Mouse (Mus musculus) large intestine, adult 2 months (tissue): ENCODE results near the gene Dag1. TPM values are rescaled to one million over a fixed set of nuclear protein-coding genes. Genes with fewer than 3 reads are reported as not detected.
"Not testable (repeated sequence)": the region's sequence is repeated elsewhere in the genome, so short reads cannot be mapped to it uniquely, and the experiment has no call there.

Experiments used
- DNase-seq: peaks from one replicate; pipeline ENCODE4 v3.0.0-alpha.2; 2012; ENCODE audit warnings: low read depth, low spot score
- WGBS: fragments of 180-500 bp; shearing (Covaris S2); methylation state at CpG from one replicate; pipeline ENCODE4 v1.1.7; 2018; 5-methylcytosine and 5-hydroxymethylcytosine counted together
- polyA plus RNA-seq: library from polyadenylated mRNA; depleted of rRNA; stranded (reverse); fragments of >200 nt; gene quantifications from 2 replicates; pipeline ENCODE4 v1.2.3, GENCODE M21; 2012

Dag1 gene
- polyA plus RNA-seq, 1 experiment, result 33.9 TPM

- 52% methylated on average over 6 of the region's 6 CpGs for WGBS
- no peak for DNase-seq
These were observed 11.5 kb upstream of the Dag1 start for GRCm38 (mm10) chr9:108275331-108275659.

- 41% methylated on average over 5 of the region's 5 CpGs for WGBS
- no peak for DNase-seq
These were observed 10.9 kb upstream of the Dag1 start for GRCm38 (mm10) chr9:108274476-108275330.

DNA sequence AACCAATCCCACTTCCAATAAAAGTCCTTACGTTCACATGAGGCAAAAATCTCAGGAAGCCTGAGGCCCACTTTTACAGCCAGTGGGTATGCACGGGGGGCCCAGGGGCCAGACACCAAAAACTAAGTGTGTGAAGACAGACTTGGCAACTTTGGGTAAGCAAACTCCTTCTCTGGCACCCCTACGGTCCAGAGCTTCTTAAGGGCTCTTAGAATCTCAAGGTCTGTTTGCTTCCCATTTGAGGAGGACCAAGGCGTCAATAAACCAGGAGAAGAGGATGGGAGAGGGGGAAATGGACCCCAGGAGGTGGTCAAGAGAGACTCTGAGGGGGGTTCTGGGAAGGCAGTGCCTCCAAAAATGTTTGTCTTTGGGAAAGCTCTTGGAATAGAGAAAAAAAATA lies 9.7 kb upstream of the Dag1 start:
- DNase-seq, result no peak
- 79% methylated on average over 4 of the region's 4 CpGs for WGBS

DNA sequence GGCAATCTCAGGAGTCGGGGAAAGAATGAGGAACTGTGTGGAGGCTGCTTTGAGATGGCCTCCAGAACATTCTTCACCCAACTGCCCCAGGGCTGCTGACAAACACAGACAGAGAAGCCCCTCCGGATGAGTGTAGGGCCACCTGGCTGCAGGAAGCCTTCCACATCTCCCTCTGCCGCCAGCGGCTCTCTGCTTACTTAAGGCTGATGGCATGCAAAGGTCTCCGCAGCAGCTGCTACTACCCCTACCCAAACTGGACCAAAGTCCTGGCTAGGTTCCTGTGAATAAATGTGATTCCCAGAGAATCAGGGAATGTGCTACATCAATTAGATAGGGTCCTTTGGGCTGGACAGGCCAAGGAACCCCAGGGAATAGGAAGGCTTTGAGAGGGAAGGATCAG lies 8.9 kb upstream of the Dag1 start:
- no peak for DNase-seq
- 65% methylated on average over 5 of the region's 5 CpGs for WGBS

- no peak for DNase-seq
These were observed 8.2 kb upstream of the Dag1 start for GRCm38 (mm10) chr9:108271941-108272340.

GRCm38 (mm10) chr9:108268701-108269100 lies 4.9 kb upstream of the Dag1 start:
- not testable (repeated sequence) for DNase-seq
- WGBS, result 18% methylated on average over 7 of the region's 7 CpGs

More at GRCm38 (mm10) chr9:108271941-108272340, 8.2 kb upstream of the Dag1 start:
- 26% methylated on average over 2 of the region's 2 CpGs for WGBS

DNA sequence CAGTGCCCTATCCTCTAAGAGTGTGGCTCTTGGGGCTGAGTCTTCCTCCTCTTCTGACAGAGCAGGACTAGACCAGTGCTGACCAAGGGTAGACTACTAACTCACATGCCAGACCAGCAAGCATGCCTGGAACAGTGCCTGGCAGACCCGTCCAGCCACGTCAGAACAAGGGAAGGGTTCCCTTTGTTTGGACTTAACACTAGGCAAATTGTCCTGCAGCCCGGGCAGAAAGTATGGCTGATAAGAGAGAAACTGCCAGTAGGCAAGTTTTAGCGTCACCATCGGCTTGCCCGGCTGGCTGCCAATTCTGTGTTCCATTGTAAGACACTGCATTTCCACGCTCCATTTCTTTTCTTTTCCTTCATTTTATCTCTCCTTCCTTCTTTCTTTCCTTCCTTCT lies 3.9 kb upstream of the Dag1 start:
- 44% methylated on average over 7 of the region's 7 CpGs for WGBS
- DNase-seq, result no peak

DNA sequence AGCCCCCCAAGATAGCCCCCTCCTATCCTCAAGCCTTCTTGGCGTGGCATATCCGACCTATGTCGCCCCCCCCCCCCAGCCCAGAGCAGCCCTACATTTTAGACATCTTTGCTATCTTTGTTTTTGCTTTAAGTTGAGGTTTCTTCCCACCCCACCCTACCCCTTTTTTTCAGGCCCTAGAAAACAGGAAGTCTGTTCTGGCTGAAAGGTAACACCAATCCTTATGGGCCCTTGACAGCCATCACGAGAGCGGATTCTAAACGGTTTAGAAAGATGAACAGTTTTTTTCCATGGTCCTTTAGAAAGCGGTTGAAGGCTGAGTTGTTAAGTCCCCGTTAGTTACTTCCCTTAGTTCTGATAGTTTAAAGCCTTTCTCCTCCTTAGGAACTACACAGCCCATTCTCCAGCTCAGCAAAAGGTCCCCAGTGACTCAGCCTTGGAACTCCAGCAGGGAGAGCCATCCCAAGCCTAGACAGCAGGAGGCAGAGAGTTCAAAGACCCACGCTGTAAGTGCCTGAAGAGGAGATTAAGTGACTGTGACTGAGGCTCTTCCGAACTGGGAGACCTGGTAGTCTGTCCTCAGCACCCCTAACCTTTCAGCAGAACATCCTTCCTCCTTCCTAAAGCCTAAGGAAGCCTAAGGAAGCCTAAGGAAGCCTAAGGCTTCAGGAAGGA lies 2.6 kb upstream of the Dag1 start:
- DNase-seq, result no peak
- 87% methylated on average over 10 of the region's 10 CpGs for WGBS

- no peak for DNase-seq
- WGBS, result 9% methylated on average over 10 of the region's 10 CpGs
These were observed 598 bp upstream of the Dag1 start for GRCm38 (mm10) chr9:108264191-108264921.

DNA sequence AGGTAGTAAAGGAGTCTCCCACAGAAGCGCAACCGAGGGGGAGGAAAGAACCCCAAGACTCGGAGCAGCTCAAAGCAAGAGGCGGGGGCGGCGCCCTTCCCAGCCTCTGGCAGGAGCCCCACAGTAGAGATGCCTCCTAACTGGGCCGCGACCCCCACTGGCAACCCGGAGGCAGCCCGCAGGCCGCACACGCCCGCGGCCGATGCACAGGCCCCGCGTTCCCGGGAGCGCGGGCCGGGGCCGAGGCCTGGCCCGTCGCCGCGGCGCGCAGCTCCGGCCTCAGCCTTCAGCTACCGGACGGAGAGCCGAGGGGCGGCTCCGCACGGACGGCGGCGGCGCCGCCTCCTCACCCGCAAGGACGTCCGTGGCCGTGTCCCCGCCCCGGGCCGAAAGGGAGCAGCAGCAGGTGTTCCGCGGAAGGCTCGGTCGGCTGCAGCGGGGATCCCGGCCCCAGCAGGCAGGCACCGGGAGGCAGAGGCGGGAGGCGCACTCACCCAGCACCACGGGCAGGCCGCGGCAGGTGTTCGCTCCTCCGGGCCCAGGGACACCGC lies 552 bp downstream of the Dag1 start:
- DNase-seq, result no peak
- under 1% methylated on average over 62 of the region's 62 CpGs for WGBS

- WGBS, result 15% methylated on average over 11 of the region's 11 CpGs
- no peak for DNase-seq
These were observed 1.2 kb downstream of the Dag1 start for GRCm38 (mm10) chr9:108262494-108263049.

DNA sequence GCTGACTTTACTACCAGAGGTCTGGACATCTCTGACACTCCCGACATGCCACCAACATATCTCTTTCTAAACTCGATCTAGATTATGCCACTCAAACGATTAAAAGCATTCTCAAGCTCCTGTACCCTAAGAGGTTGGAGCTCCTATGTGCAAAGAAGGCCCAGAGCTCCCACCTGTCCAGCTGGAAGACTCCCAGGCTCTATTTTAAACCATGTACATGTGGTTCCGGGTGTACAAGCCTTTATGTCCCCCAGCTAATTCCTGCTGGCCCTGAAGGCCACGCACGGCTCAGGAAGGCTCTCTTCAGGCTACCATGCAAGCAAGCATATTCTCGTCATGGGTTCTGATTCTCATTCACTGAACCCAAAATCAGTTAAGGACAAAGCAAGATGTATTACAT lies 1.9 kb downstream of the Dag1 start:
- 44% methylated on average over 7 of the region's 7 CpGs for WGBS
- DNase-seq, result no peak

GRCm38 (mm10) chr9:108260526-108260925 lies 3.2 kb downstream of the Dag1 start:
- no peak for DNase-seq
- WGBS, result 79% methylated on average over 4 of the region's 4 CpGs

- 84% methylated on average over 7 of the region's 7 CpGs for WGBS
- DNase-seq, result no peak
These were observed 11.0 kb downstream of the Dag1 start for GRCm38 (mm10) chr9:108252766-108253165.

DNA sequence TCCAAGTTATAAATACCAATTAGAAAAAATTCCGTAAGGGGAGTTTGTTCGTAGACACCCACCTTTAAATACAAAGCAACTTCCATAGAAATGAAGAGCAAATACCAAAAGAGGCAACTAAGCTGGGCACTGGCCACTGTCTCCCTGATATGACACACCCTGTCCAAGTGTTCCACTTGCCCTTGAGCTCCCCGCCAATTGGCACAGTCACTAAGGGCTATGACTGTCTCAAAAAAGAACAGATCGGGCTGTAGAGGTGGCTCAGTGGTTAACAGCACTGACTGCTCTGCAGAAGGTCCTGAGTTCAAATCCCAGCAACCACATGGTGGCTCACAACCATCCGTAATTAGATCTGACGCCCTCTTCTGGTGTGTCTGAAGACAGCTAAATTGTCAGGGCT lies 11.9 kb downstream of the Dag1 start:
- 87% methylated on average over 6 of the region's 6 CpGs for WGBS
- DNase-seq, result no peak

DNA sequence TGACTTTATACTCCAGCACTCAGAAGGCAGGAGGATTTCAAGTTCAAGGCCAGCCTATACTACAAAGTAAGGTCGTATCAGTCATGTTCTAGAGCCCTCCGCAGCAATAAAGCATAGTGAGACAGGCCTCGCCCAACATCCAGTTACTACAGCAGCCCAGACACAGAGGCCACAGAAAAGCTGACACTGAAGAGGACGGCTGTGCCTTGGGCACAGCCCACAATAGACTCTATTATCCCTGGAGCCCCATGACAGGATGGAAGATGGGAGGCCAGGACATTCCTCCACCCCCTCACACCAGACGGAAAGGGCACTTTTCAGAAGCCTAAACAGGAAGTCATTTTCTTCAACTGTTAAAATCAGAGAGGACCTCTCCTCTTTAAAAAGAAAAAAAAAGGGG lies 14.8 kb downstream of the Dag1 start:
- WGBS, result 52% methylated on average over 5 of the region's 5 CpGs
- DNase-seq, result no peak

DNA sequence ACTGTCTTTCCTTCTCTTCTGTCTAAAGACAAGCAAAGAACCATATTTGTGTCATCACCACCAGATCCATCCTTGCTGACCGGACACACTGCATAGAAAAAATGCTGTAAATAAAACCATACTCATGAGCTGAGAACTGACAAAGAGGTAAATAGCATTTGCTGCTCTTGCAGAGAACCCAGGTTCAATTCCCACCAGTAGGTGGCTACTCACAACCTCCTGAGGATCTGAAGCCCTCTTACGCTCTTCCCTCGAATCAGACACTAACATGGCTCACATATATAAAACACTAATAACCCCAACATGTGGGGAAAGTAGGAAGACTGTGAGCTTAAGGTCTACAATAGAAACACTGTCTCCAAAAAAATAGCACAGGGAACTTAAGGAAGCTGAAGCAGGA lies 18.8 kb downstream of the Dag1 start:
- no peak for DNase-seq
- WGBS, result 68% methylated on average over 3 of the region's 3 CpGs

- 84% methylated on average over 3 of the region's 3 CpGs for WGBS
- DNase-seq, result no peak
These were observed 19.2 kb downstream of the Dag1 start for GRCm38 (mm10) chr9:108244540-108244939.

- WGBS, result 69% methylated on average over 5 of the region's 5 CpGs
- DNase-seq, result no peak
These were observed 23.8 kb downstream of the Dag1 start for GRCm38 (mm10) chr9:108239951-108240350.

GRCm38 (mm10) chr9:108238831-108239230 lies 24.9 kb downstream of the Dag1 start:
- 89% methylated on average over 3 of the region's 3 CpGs for WGBS
- no peak for DNase-seq
